Mouse (Mus musculus) A20 (cell line): ENCODE data around the gene C2cd2l.
"Not testable (repeated sequence)": the region's sequence is repeated elsewhere in the genome, so short reads cannot be mapped to it uniquely, and the experiment has no call there.

Experiments used
- DNase-seq: peaks from one replicate; pipeline ENCODE4 v3.0.0-alpha.2; 2011; ENCODE audit warnings: low read depth, low spot score

Gene C2cd2l

GRCm38 (mm10) chr9:44319887-44320798 is at the start of gene C2cd2l:
TSS of gene C2cd2l (minus strand) at chr9:44320285.
- peak; percentile 93 for DNase-seq

GRCm38 (mm10) chr9:44364480-44364879 is 44.4 kb upstream of the C2cd2l start:
- DNase-seq: peak; percentile 76

GRCm38 (mm10) chr9:44361931-44362330 is 41.8 kb upstream of the C2cd2l start:
- not testable (repeated sequence) for DNase-seq

GRCm38 (mm10) chr9:44361190-44361917 is 41.3 kb upstream of the C2cd2l start, which contains the start of gene Vps11:
TSS of gene Vps11 (minus strand) at chr9:44361670.
- DNase-seq: peak; percentile 98

GRCm38 (mm10) chr9:44357207-44357606 is 37.1 kb upstream of the C2cd2l start:
- DNase-seq: peak; percentile 63

- DNase-seq: no peak
Observed at GRCm38 (mm10) chr9:44353142-44353541, 33.1 kb upstream of the C2cd2l start.

- DNase-seq: no peak
Observed at GRCm38 (mm10) chr9:44352337-44352736, 32.3 kb upstream of the C2cd2l start.

- DNase-seq: no peak
Observed at GRCm38 (mm10) chr9:44351396-44351795, 31.3 kb upstream of the C2cd2l start.

GRCm38 (mm10) chr9:44348546-44348945 is 28.5 kb upstream of the C2cd2l start:
- DNase-seq: no peak

- no peak for DNase-seq
Observed at GRCm38 (mm10) chr9:44347621-44348020, 27.5 kb upstream of the C2cd2l start.

- DNase-seq: no peak
Observed at GRCm38 (mm10) chr9:44347166-44347565, 27.1 kb upstream of the C2cd2l start.

GRCm38 (mm10) chr9:44345570-44346433 is 25.7 kb upstream of the C2cd2l start:
- DNase-seq: no peak

- DNase-seq: peak; percentile 96
Observed at GRCm38 (mm10) chr9:44343781-44344421, 23.8 kb upstream of the C2cd2l start, which contains the start of gene Hmbs. TSS of gene Hmbs (minus strand) at chr9:44344228.

- DNase-seq: no peak
Observed at GRCm38 (mm10) chr9:44343290-44343689, 23.2 kb upstream of the C2cd2l start.

GRCm38 (mm10) chr9:44342605-44343004 is 22.5 kb upstream of the C2cd2l start:
- DNase-seq: no peak

GRCm38 (mm10) chr9:44342173-44342572 is 22.1 kb upstream of the C2cd2l start:
- no peak for DNase-seq

- DNase-seq: no peak
Observed at GRCm38 (mm10) chr9:44341487-44341886, 21.4 kb upstream of the C2cd2l start.

GRCm38 (mm10) chr9:44338574-44338973 is 18.5 kb upstream of the C2cd2l start:
- peak; percentile 67 for DNase-seq

- DNase-seq: peak; percentile 52
Observed at GRCm38 (mm10) chr9:44337436-44338169, 17.5 kb upstream of the C2cd2l start.

GRCm38 (mm10) chr9:44336964-44337363 is 16.9 kb upstream of the C2cd2l start:
- DNase-seq: peak; percentile 55
